Mouse (Mus musculus): ENCODE data around the gene Ilf2.

GRCm38 (mm10) chr3:90531713-90532112 lies 55.8 kb downstream of the Ilf2 start:
- TF ChIP-seq CTCF (IDR thresholded peaks at IDR 0.05; ENCODE audit: low read depth, low read length) (no peak), POLR2A (IDR thresholded peaks at IDR 0.05; ENCODE audit: extremely low read depth, insufficient read depth, low read length) (no peak)

Measured in liver, adult 2 months (tissue).